Mouse (Mus musculus) liver, postnatal 0 days (tissue): Measurements from ENCODE around the gene Hist1h3i.

Experiments
- CTCF ChIP-seq: sonication (generic); IDR thresholded peaks from 2 replicates; pipeline ENCODE4 v1.5.1; 2016; ENCODE audit warnings: antibody characterized with exemption, low read depth
- EP300 ChIP-seq: IDR thresholded peaks from 2 replicates; pipeline ENCODE4 v1.6.1; 2016; ENCODE audit warnings: antibody characterized with exemption, low read depth, mild to moderate bottlenecking

GRCm38 (mm10) chr13:21781639-21782038 lies 1.5 kb downstream of the Hist1h3i start:
- TF ChIP-seq EP300 (no peak), CTCF (no peak)
